Mouse (Mus musculus): ENCODE data around the gene Mcrip2. TPM values are rescaled to one million over a fixed set of nuclear protein-coding genes. Genes with fewer than 3 reads are reported as not detected.
A peak's percentile ranks its signal among the peaks of the same experiment; 100 is the strongest.

Gene Mcrip2
- polyA plus RNA-seq, 1 experiment from 2014 or later, result 61.2 TPM

DNA sequence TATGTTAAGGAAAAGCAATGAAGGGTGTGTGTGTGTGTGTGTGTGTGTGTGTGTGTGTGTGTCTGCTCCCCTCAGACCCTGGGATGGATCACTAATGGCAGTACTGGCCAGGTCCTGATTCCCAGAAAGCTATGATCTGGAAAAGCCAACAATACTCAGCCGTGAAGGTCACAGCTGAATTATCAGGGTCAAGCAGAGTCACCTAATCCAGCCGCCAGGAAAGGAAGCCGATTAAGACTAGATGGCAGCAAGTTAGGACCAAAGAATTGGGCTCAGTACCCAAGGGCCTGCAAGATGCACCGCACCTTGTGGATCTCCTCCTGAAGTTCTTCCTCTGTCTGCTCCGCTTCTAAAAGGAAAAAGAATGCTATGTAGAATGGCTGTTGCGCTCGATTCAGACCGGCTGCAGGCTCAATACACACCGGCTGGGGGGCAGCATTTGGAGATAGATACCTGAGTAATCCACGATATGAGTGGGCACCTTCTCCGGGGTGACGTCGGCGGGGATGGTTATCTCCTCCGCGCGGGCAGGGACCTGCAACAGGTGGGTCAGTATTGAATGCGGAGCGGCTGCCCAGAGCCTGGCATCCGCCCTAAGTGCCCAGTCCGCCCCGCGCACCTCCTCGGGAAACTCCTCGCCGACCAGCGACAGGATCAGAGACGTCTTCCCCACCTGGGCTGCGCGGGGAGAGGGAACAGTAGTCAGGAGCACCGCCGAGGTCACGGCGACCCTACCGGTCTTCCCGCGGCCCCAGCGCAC is 24.7 kb downstream of the Mcrip2 start:
- H3K27me3 ChIP-seq (replicated peaks; ENCODE audit: control insufficient read depth, insufficient read depth, low read length), result no peaks in the 10 kb centered on the region
- DNase-seq (ENCODE audit: low spot score) (no peak), ATAC-seq (replicated peaks; ENCODE audit: low FRiP score, low TSS enrichment, low read depth) (no peak; the same call in 1 of the 2 replicates)
- H3K36me3 ChIP-seq (ENCODE audit: control insufficient read depth, insufficient read depth, low read length), result peaks cover 67% of the 10 kb centered on the region
- 3% methylated on average over 37 of the region's 38 CpGs for WGBS
- H3K27ac ChIP-seq (ENCODE audit: low read depth), result peak overlapping the region; percentile 70
- H3K9ac ChIP-seq (ENCODE audit: low read length), result peak overlapping the region; percentile 81
- peaks cover 12% of the 10 kb centered on the region for H3K4me1 ChIP-seq (replicated peaks; ENCODE audit: control insufficient read depth, insufficient read depth, low read length)
- peak overlapping the region; percentile 87 for H3K4me2 ChIP-seq (ENCODE audit: low read length)
- peak overlapping the region; percentile 78 for H3K4me3 ChIP-seq (ENCODE audit: low read depth, low read length)
- H3K9me3 ChIP-seq (ENCODE audit: control insufficient read depth, low read length), result no peaks in the 10 kb centered on the region

DNA sequence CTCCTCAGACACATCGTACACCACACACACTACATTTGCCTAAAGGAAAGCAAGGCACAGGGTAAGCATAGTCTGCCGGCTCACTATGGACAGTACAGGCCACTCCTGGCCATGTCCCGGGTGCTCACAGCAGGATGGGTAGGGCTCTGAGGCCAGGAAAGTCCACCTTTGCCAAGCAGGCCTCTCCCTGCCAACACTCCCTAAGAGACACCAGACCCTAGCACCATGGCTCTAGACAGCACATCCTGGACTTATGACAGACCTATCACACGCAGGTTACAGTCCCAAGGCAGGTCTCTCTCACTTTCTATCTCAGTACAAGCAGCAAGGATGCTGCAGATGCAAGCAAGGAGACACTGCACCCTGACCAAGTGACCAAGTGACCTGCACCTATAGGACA is 25.4 kb downstream of the Mcrip2 start:
- H3K27me3 ChIP-seq (replicated peaks; ENCODE audit: control insufficient read depth, insufficient read depth, low read length), result no peaks in the 10 kb centered on the region
- DNase-seq (ENCODE audit: low spot score), result no peak
- H3K27ac ChIP-seq (ENCODE audit: low read depth), result no peak overlapping the region
- WGBS, result 90% methylated on average over 4 of the region's 4 CpGs
- peaks cover 66% of the 10 kb centered on the region for H3K36me3 ChIP-seq (ENCODE audit: control insufficient read depth, insufficient read depth, low read length)
- H3K4me2 ChIP-seq (ENCODE audit: low read length), result peak overlapping the region; percentile 87
- peak overlapping the region; percentile 81 for H3K9ac ChIP-seq (ENCODE audit: low read length)
- ATAC-seq (replicated peaks; ENCODE audit: low FRiP score, low TSS enrichment, low read depth), result no peak
- H3K4me1 ChIP-seq (replicated peaks; ENCODE audit: control insufficient read depth, insufficient read depth, low read length), result peaks cover 12% of the 10 kb centered on the region
- H3K4me3 ChIP-seq (ENCODE audit: low read depth, low read length), result peak overlapping the region; percentile 78
- H3K9me3 ChIP-seq (ENCODE audit: control insufficient read depth, low read length), result no peaks in the 10 kb centered on the region

DNA sequence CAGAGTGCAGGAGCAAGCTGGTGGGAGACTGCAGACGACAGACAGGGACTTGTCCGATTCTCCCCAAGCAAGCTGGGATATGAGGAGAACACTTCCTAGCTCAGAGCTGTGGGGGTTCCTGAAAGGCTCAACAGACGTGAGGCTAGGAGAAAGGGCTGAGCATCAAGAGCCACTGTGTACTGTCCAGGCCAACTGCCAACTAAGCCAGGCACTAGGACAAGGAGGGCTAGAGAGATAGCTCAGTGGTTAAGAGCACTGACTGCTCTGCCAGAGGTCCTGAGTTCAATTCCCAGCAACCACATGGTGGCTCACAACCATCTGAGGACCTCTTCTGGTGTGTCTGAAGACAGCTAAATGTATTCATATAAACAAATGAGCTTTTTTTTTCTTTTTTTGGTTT is 26.1 kb downstream of the Mcrip2 start:
- no peak for DNase-seq (ENCODE audit: low spot score)
- no peak for ATAC-seq (replicated peaks; ENCODE audit: low FRiP score, low TSS enrichment, low read depth)
- no peak overlapping the region for H3K27ac ChIP-seq (ENCODE audit: low read depth)
- no peak overlapping the region for H3K4me2 ChIP-seq (ENCODE audit: low read length)
- H3K36me3 ChIP-seq (ENCODE audit: control insufficient read depth, insufficient read depth, low read length), result peaks cover 65% of the 10 kb centered on the region
- H3K9ac ChIP-seq (ENCODE audit: low read length), result no peak overlapping the region
- H3K9me3 ChIP-seq (ENCODE audit: control insufficient read depth, low read length), result no peaks in the 10 kb centered on the region
- no peak overlapping the region for H3K4me3 ChIP-seq (ENCODE audit: low read depth, low read length)
- H3K4me1 ChIP-seq (replicated peaks; ENCODE audit: control insufficient read depth, insufficient read depth, low read length), result peaks cover 12% of the 10 kb centered on the region
- no peaks in the 10 kb centered on the region for H3K27me3 ChIP-seq (replicated peaks; ENCODE audit: control insufficient read depth, insufficient read depth, low read length)
- 79% methylated on average over 3 of the region's 3 CpGs for WGBS

DNA sequence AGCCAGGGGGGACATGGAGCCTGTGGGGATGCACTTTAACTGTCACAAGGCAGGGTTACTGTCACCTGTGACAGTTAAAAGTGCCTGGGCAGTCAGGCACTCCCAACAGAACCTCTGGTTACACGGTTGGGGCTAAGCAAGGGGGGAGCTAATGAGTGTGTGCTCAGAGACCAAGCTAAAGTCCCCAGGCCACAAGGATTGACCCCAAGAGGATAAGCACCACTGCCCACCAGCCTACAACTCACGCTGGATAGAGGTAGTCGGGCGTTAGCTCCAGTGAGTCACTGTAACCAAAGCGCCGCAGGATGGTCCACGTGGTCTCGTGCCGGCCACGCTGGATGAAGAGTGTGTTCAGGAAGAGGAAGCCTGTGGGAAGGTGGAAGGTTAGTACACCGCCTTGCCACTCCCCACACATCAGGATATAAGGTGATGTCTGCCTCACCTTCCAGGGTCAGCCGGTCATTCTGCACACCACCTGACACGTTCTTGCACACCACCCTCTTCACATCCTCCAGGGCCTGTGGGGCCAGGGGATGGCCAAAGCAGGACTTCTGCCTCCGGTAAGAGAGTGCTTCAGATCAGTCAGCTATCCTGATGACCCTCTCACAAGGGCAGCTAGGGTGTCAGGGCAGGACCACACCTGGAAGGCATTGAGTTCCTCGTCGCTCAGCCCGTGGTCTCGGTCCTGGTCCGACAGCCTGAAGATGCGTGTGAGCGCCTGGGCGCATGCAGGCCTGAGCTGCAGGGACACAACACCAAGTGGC is 27.3 kb downstream of the Mcrip2 start, which contains the start of gene Gm20683:
Gene Gm20683, minus strand, starts transcription at position 647 of the 764 bp plus-strand sequence.
- peaks cover 19% of the 10 kb centered on the region for H3K4me1 ChIP-seq (replicated peaks; ENCODE audit: control insufficient read depth, insufficient read depth, low read length)
- WGBS, result 96% methylated on average over 22 of the region's 22 CpGs
- no peak within 1 kb of the TSS for H3K4me3 ChIP-seq (ENCODE audit: low read depth, low read length)
- H3K27me3 ChIP-seq (replicated peaks; ENCODE audit: control insufficient read depth, insufficient read depth, low read length), result no peaks in the 10 kb centered on the region
- ATAC-seq (replicated peaks; ENCODE audit: low FRiP score, low TSS enrichment, low read depth) (no peak), DNase-seq (ENCODE audit: low spot score) (no peak)
- no peak within 1 kb of the TSS for H3K27ac ChIP-seq (ENCODE audit: low read depth)
- no peak within 1 kb of the TSS for H3K9ac ChIP-seq (ENCODE audit: low read length)
- no peak within 1 kb of the TSS for H3K4me2 ChIP-seq (ENCODE audit: low read length)
- peaks cover 58% of the 10 kb centered on the region for H3K36me3 ChIP-seq (ENCODE audit: control insufficient read depth, insufficient read depth, low read length)
- no peaks in the 10 kb centered on the region for H3K9me3 ChIP-seq (ENCODE audit: control insufficient read depth, low read length)

DNA sequence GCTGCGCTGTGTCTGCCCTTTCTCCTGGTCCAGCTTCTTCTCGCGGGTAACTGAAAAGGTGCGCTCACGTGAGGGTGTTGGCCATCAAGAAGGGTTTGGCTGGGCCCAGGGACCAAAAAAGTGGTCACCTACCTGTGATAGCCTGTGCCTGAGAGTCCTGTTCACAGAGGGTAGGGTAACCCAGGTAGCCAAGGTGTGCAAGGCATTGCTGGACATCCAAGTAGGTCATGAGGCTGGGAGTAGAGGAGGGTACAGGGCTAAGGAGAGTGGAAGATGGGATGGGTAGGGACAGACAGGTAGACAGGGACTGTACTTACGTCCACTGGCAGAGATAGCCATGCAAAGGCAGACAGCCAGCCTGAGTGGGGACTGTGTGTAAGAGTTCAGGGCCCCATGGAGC is 28.0 kb downstream of the Mcrip2 start:
- H3K4me1 ChIP-seq (replicated peaks; ENCODE audit: control insufficient read depth, insufficient read depth, low read length), result peaks cover 23% of the 10 kb centered on the region
- H3K9ac ChIP-seq (ENCODE audit: low read length), result no peak overlapping the region
- no peak overlapping the region for H3K27ac ChIP-seq (ENCODE audit: low read depth)
- ATAC-seq (replicated peaks; ENCODE audit: low FRiP score, low TSS enrichment, low read depth) (no peak), DNase-seq (ENCODE audit: low spot score) (no peak)
- no peaks in the 10 kb centered on the region for H3K9me3 ChIP-seq (ENCODE audit: control insufficient read depth, low read length)
- 94% methylated on average over 6 of the region's 6 CpGs for WGBS
- H3K36me3 ChIP-seq (ENCODE audit: control insufficient read depth, insufficient read depth, low read length), result peaks cover 52% of the 10 kb centered on the region
- no peaks in the 10 kb centered on the region for H3K27me3 ChIP-seq (replicated peaks; ENCODE audit: control insufficient read depth, insufficient read depth, low read length)
- H3K4me3 ChIP-seq (ENCODE audit: low read depth, low read length), result no peak overlapping the region
- H3K4me2 ChIP-seq (ENCODE audit: low read length), result no peak overlapping the region

DNA sequence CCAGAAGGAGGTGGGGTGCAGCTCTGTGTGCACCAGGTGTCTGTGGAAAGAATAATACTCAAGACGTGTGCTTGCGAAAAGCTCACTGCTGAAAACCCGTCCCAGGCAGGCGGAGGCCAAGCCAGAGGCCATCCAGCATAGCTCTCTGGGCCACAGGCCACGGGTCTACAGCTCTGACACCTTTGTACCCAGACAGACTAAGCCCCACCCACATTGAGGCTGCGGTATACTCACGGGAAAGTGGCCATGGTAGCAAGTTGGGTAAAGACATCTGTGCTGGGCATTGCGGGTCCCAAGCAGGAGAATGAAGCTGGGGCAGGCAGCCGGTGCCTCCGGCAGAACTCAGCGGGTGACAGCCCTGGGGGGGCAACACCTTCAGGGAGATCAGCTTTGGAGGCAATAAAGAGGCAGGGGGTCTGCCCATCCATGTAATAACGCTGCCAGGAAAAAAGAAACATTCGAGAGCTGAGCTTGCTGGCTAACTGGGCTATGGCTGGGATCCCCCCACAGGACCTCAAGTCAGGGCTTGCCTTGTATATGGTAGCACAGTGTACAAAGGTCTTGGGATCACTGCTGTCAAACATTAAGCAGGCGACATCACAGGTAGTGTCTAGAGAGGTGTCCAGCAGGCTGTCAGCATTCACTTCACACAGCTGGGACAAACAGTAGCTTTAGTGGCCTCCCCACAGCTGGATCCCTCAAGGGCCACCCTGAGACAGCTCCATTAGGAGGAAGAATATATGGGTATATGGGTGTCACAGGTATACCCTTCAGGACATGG is 28.9 kb downstream of the Mcrip2 start:
- WGBS, result 85% methylated on average over 14 of the region's 14 CpGs
- Histone ChIP-seq H3K27me3 (replicated peaks; ENCODE audit: control insufficient read depth, insufficient read depth, low read length) (no peaks in the 10 kb centered on the region), H3K4me1 (replicated peaks; ENCODE audit: control insufficient read depth, insufficient read depth, low read length) (peaks cover 23% of the 10 kb centered on the region), H3K36me3 (ENCODE audit: control insufficient read depth, insufficient read depth, low read length) (peaks cover 55% of the 10 kb centered on the region), H3K27ac (ENCODE audit: low read depth) (no peak overlapping the region), H3K4me3 (ENCODE audit: low read depth, low read length) (no peak overlapping the region), H3K9ac (ENCODE audit: low read length) (no peak overlapping the region), H3K4me2 (ENCODE audit: low read length) (no peak overlapping the region), H3K9me3 (ENCODE audit: control insufficient read depth, low read length) (no peaks in the 10 kb centered on the region)
- DNase-seq (ENCODE audit: low spot score), result no peak
- no peak for ATAC-seq (replicated peaks; ENCODE audit: low FRiP score, low TSS enrichment, low read depth)

DNA sequence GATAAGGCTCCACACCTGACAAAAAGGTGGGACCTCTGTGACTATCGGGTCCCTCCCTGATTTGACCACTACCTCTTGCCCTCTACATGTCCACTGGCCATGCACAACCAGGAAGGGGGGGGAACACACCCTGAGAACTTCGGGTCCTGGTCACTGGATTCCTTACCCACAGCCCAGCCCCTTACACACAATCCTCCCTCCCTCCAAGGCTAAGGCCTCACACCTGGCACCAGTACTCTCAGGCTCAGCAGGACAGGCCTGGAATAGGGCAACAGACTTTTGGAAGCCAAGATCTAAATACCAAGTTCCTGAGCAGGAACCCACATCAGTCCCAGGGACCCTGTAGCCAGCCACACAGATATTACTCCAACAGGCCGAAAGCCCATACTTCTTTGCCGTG is 29.7 kb downstream of the Mcrip2 start:
- Histone ChIP-seq H3K27me3 (replicated peaks; ENCODE audit: control insufficient read depth, insufficient read depth, low read length) (no peaks in the 10 kb centered on the region), H3K9me3 (ENCODE audit: control insufficient read depth, low read length) (no peaks in the 10 kb centered on the region), H3K27ac (ENCODE audit: low read depth) (no peak overlapping the region), H3K4me1 (replicated peaks; ENCODE audit: control insufficient read depth, insufficient read depth, low read length) (peaks cover 31% of the 10 kb centered on the region), H3K4me2 (ENCODE audit: low read length) (no peak overlapping the region), H3K36me3 (ENCODE audit: control insufficient read depth, insufficient read depth, low read length) (peaks cover 55% of the 10 kb centered on the region), H3K4me3 (ENCODE audit: low read depth, low read length) (no peak overlapping the region), H3K9ac (ENCODE audit: low read length) (no peak overlapping the region)
- WGBS, result 85% methylated on average over 4 of the region's 4 CpGs
- DNase-seq (ENCODE audit: low spot score) (no peak), ATAC-seq (replicated peaks; ENCODE audit: low FRiP score, low TSS enrichment, low read depth) (no peak)

GRCm38 (mm10) chr17:25837533-25837932 is 31.0 kb downstream of the Mcrip2 start:
- H3K27ac ChIP-seq (ENCODE audit: low read depth), result no peak overlapping the region
- H3K4me1 ChIP-seq (replicated peaks; ENCODE audit: control insufficient read depth, insufficient read depth, low read length), result peaks cover 24% of the 10 kb centered on the region
- DNase-seq (ENCODE audit: low spot score) (no peak), ATAC-seq (replicated peaks; ENCODE audit: low FRiP score, low TSS enrichment, low read depth) (no peak)
- no peak overlapping the region for H3K9ac ChIP-seq (ENCODE audit: low read length)
- H3K4me2 ChIP-seq (ENCODE audit: low read length), result peak overlapping the region; percentile 72; the same call in 1 of the 2 replicates
- whole genome bisulfite sequencing, result 46% methylated on average over 3 of the region's 3 CpGs
- no peak overlapping the region for H3K4me3 ChIP-seq (ENCODE audit: low read depth, low read length)
- peaks cover 54% of the 10 kb centered on the region for H3K36me3 ChIP-seq (ENCODE audit: control insufficient read depth, insufficient read depth, low read length)
- H3K27me3 ChIP-seq (replicated peaks; ENCODE audit: control insufficient read depth, insufficient read depth, low read length), result no peaks in the 10 kb centered on the region
- H3K9me3 ChIP-seq (ENCODE audit: control insufficient read depth, low read length), result no peaks in the 10 kb centered on the region

Measured in intestine, embryonic 14.5 days (tissue).